Mouse (Mus musculus) layer of hippocampus, postnatal 36 days (tissue): ENCODE data around the gene Fam124a. TPM values are rescaled to one million over a fixed set of nuclear protein-coding genes. Genes with fewer than 3 reads are reported as not detected.
A peak's percentile ranks its signal among the peaks of the same experiment; 100 is the strongest.
"Not testable (repeated sequence)": the region's sequence is repeated elsewhere in the genome, so short reads cannot be mapped to it uniquely, and the experiment has no call there.

Source experiments
- DNase-seq, 2 experiments: peaks; one replicate each; pipeline ENCODE4 v3.0.0; 2022
- total RNA-seq, 2 experiments: library from RNA; stranded (reverse); gene quantifications; 2 replicates each; pipeline ENCODE4 v1.2.3; 2021

The Fam124a gene
- 10 to 100 TPM; 11.4 to 12.7 TPM for total RNA-seq

DNA sequence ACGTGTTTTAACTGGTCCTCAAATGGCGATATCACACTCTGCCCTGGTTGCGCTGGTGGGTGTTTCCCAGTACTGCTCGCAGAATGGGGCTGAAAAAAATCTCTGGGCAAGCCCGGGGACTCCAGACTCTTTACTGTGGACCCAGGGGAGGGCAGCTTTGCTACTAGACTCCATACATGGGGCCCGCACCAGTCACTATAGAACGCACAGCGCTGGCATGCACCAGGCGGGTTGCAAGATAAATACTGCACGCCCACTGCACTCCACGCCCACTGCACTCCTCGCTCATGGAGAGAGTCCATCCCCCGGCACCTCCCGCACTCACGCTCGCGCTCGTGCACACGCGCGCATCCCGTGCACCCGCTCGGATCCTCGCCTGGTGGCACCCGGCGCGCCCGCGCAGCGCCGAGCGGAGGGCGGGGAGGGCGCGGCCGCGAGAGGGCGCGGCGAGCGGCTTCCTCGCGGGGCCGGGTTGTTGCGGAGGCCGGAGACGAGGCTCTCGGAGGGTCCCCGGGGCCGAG is at the start of gene Fam124a:
Gene Fam124a (plus strand): TSS at position 429 of the 521 bp plus-strand sequence.
- peak; percentile 72 to 75 for DNase-seq

GRCm38 (mm10) chr14:62506261-62506660 is 49.3 kb upstream of the Fam124a start:
- no peak for DNase-seq

DNA sequence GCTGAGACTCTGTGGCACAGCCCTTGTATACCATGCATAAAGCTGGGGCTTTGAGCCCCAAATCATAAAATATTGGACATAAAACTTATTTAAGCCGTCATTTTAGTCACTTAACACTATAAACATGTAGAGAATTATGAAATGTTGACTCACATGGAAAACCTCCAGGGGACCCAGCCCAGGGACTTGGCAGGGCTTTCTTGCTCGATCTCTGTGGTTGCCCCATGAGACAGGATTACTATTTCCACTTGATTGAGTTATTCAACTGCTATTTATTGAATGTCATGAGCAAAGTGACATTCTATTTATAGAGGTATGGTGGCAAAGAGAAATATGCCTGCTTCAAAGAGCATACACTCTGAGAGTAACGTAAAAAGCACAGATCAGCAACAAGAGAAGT is 46.2 kb upstream of the Fam124a start:
- DNase-seq: no peak

DNA sequence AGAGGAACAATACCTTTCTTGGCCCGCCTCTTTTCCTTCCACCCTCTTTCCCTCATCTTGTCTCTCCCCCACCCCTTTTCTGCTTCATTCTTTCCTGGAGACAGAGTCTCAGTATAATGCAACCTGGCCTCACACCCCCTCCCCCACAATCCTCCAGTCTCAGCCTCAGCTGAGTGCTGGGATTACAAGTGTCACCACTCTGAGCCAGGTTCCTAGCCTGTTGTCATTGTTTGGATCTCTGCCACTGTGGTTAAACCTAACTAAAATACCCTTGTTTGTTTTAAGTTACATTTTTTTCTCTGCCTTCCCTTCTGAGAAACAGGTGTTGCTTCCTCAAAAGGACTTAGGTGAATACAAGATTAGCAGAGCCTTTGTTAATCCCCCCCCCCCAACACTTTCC is 42.7 kb upstream of the Fam124a start:
- no peak for DNase-seq

GRCm38 (mm10) chr14:62530951-62531350 is 24.6 kb upstream of the Fam124a start:
- no peak for DNase-seq

- DNase-seq: no peak
Observed at GRCm38 (mm10) chr14:62536127-62536526, 19.4 kb upstream of the Fam124a start.

- DNase-seq: no peak
Observed at GRCm38 (mm10) chr14:62536988-62537387, 18.5 kb upstream of the Fam124a start.

DNA sequence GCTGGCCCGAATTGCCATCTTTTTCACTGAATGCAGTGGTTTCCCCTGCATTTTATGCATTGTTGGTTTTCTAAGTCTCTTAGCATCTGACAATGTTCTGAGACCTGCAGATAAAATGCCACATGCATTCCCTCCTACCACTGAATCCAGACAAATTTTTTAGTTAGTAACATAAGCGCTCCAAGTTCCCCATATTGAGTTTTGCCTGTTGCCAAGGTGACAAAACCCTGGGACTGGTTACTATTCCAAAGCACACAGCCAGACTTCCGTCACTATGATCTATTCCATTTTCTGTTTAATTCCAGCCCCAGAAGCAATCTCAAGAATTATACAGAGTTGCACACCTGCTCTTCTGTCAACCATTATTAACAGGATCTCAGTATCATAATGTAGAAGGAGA is 15.7 kb upstream of the Fam124a start:
- DNase-seq: peak in 1 of 2 experiments; percentile 34

DNA sequence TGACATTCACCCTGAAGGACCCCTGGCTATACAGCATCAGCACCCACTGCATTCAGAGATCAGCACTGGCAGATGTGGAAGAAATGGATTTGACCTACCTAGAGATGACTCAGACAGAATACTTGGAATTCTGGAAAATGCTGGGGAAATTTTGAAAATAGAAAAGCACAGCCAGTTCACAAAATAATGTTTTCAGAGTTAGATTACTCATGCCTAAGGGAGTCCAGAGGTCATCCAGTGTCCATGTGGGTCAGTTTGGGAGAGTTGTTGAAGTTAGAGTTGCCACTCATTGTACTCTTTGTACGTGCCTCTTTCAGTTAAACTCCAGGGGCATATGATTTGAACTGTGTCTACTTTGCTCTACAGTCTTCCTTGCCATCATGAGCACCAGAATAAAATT is 13.8 kb upstream of the Fam124a start:
- DNase-seq: no peak

DNA sequence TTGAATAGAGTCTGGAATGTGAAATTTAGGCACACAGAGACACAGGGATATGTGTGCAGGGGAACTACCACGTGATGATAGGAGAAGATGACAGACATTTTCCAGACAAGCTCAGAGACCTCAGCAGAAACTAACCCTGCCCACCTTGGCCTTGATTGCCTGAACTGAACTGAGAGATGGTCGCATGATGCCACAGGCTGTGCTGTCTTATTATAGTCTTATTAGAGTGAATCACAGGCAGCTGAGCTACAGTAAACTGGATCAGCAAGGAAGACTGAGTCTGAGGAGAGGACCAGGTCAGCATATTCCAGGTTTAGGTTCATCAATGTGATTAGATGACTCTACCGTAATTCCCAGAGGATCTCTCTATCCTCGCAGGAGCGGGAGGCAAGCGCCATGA is 9.2 kb upstream of the Fam124a start:
- DNase-seq: no peak

GRCm38 (mm10) chr14:62546746-62547145 is 8.8 kb upstream of the Fam124a start:
- DNase-seq: peak; percentile 31 to 37

GRCm38 (mm10) chr14:62550121-62550520 is 5.4 kb upstream of the Fam124a start:
- no peak for DNase-seq

- DNase-seq: no peak
Observed at GRCm38 (mm10) chr14:62552771-62553170, 2.8 kb upstream of the Fam124a start.

GRCm38 (mm10) chr14:62553786-62554185 is 1.8 kb upstream of the Fam124a start:
- no peak for DNase-seq

GRCm38 (mm10) chr14:62555840-62556810 is 588 bp downstream of the Fam124a start:
- DNase-seq: peak in 1 of 2 experiments; percentile 23

- DNase-seq: no peak
Observed at GRCm38 (mm10) chr14:62557111-62557510, 1.6 kb downstream of the Fam124a start.

DNA sequence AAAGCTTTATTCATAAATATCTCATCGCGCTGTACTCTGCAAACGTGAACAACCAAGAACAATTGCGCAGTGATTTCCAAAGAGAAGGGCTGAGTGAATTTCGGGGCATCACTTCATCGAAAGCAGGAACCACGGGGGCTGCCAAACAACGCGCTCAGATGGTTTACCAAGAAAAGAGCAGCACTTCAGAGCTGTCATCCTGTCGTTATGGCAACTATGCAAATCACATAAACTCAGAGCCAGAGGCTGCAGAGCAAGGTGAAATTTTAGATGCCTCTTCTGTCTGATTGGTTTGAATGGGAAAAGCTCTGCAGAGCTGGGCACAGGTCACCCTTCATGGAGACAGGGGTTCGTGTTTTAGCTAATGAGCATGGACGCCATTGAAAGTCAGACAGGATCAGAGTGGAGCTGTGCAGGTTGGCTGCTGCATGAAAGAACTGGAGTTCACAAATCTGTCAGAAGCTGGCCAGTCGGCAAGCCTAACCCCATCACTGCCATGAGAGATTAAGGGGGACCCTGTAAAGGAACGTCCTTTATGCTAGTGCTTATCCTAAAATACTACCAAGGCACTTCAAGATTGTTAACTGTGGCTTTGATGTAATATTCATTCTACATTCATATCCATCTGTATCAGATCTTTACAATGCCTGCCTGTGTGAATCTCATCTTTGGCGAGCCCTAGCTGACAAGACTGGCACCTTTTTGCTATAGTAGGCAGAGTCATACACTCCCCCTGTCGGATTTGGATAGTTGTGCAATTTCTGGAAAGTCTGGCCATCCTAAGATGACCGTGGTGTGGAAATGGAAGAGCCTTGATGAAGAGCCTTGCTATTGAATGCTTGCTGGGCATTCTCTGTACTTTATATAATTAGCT is 6.6 kb downstream of the Fam124a start:
- DNase-seq: peak; percentile 59 to 65

- DNase-seq: no peak
Observed at GRCm38 (mm10) chr14:62563679-62564078, 8.1 kb downstream of the Fam124a start.

- not testable (repeated sequence) for DNase-seq
Observed at GRCm38 (mm10) chr14:62566821-62567220, 11.3 kb downstream of the Fam124a start, which contains the start of gene Gm4131. Gene Gm4131 (minus strand): TSS chr14:62566921.

GRCm38 (mm10) chr14:62569463-62569862 is 13.9 kb downstream of the Fam124a start:
- DNase-seq: no peak

DNA sequence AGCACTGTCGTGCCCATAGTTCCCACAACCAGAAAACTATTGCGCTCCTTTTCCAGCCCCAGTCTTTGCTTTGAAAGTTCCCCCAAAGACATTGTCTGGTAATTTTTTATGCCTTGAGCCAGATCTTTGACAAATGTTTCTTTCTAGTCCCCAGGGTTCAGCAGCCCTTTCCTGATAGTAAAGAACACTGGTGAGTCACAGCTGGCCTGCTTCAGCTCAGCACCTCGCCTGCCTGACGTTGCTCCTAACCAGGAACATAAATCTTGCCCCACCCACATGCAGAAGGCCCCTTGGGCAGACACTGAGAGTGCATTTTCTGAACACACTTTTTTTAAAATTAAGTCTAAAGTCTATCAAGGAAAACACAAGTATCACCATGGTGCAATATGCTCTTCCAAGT is 14.8 kb downstream of the Fam124a start:
- DNase-seq: no peak

GRCm38 (mm10) chr14:62573454-62573853 is 17.9 kb downstream of the Fam124a start:
- no peak for DNase-seq

DNA sequence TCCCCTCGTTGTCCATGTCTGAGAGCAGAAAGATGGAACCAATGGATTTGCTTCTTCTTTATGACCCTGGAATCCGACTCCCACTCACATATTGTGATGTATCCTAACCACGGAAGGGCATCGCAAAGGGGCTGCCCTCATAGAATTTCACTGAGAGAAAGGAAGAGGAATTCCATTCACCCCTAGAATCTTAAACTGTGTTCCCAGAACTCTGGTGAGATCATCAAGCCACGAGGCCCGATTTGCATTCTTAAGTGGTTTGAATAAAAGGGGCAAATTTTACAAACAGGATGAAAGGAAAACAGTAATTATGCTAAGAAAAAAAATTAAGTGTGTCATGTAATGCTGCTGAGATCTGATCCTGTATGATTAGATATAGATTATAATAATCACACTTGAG is 19.4 kb downstream of the Fam124a start:
- no peak for DNase-seq
